Mouse (Mus musculus) midbrain, embryonic 10.5 days (tissue): ENCODE data around the gene Mcfd2. TPM values are rescaled to one million over a fixed set of nuclear protein-coding genes. Genes with fewer than 3 reads are reported as not detected.

ENCODE experiments used
- DNase-seq: peaks from one replicate; pipeline ENCODE4 v3.0.0-alpha.2; 2017; ENCODE audit warnings: low spot score
- H3K27ac ChIP-seq: fragments of 300-500 bp; sonication (generic); replicated peaks from 2 replicates; pipeline ENCODE4 v1.5.1; 2016; ENCODE audit warnings: mild to moderate bottlenecking
- H3K27me3 ChIP-seq: fragments of 300-500 bp; sonication (generic); 2 replicates; pipeline ENCODE4 v1.6.1; 2016; ENCODE audit warnings: low read depth, mild to moderate bottlenecking; ENCODE audit not compliant: poor library complexity, severe bottlenecking
- H3K36me3 ChIP-seq: fragments of 300-500 bp; sonication (generic); 2 replicates; pipeline ENCODE4 v1.6.1; 2016; ENCODE audit warnings: mild to moderate bottlenecking, moderate library complexity
- H3K4me1 ChIP-seq: fragments of 300-500 bp; sonication (generic); 2 replicates; pipeline ENCODE4 v1.6.1; 2016
- H3K4me3 ChIP-seq: fragments of 300-500 bp; sonication (generic); 2 replicates; pipeline ENCODE4 v1.5.1; 2016; ENCODE audit warnings: mild to moderate bottlenecking, moderate library complexity
- H3K9me3 ChIP-seq: fragments of 300-500 bp; sonication (generic); replicated peaks from 2 replicates; pipeline ENCODE4 v1.6.1; 2016; ENCODE audit warnings: mild to moderate bottlenecking
- WGBS: fragments of 180-500 bp; shearing (Covaris S2); methylation state at CpG from one replicate; pipeline ENCODE4 v1.1.7; 2016; 5-methylcytosine and 5-hydroxymethylcytosine counted together
- polyA plus RNA-seq: library from polyadenylated mRNA; unstranded; fragments of >200 nt; fragmentation: Nextera tagmentation; extraction: Ambion mirVana; gene quantifications from 2 replicates; pipeline ENCODE4 v1.2.1, GENCODE M21; 2016

Gene Mcfd2
- polyA plus RNA-seq, 1 experiment from 2014 or later: 86.6 TPM

- Histone ChIP-seq H3K36me3 (peaks cover 58% of the 10 kb centered on the region), H3K9me3 (peaks cover 4% of the 10 kb centered on the region; the same call in 1 of the 2 replicates), H3K27me3 (no peaks in the 10 kb centered on the region), H3K27ac (no peak overlapping the region), H3K4me3 (no peak overlapping the region), H3K4me1 (peaks cover 28% of the 10 kb centered on the region)
- WGBS: 95% methylated on average over 6 of the region's 6 CpGs
- DNase-seq: no peak
These were observed 2.3 kb downstream of the Mcfd2 start for GRCm38 (mm10) chr17:87263401-87263800.

- WGBS: 92% methylated on average over 16 of the region's 16 CpGs
- no peaks in the 10 kb centered on the region for H3K27me3 ChIP-seq
- DNase-seq: no peak
- no peak overlapping the region for H3K4me3 ChIP-seq
- no peaks in the 10 kb centered on the region for H3K4me1 ChIP-seq
- no peaks in the 10 kb centered on the region; the same call in 1 of the 2 replicates for H3K9me3 ChIP-seq
- H3K36me3 ChIP-seq: peaks cover 74% of the 10 kb centered on the region
- H3K27ac ChIP-seq: no peak overlapping the region
These were observed 10.1 kb downstream of the Mcfd2 start for GRCm38 (mm10) chr17:87255672-87256071.

GRCm38 (mm10) chr17:87254384-87254783, 11.4 kb downstream of the Mcfd2 start:
- no peaks in the 10 kb centered on the region for H3K9me3 ChIP-seq
- peaks cover 61% of the 10 kb centered on the region for H3K36me3 ChIP-seq
- no peak overlapping the region for H3K27ac ChIP-seq
- no peaks in the 10 kb centered on the region for H3K27me3 ChIP-seq
- no peaks in the 10 kb centered on the region for H3K4me1 ChIP-seq
- H3K4me3 ChIP-seq: no peak overlapping the region
- DNase-seq: no peak
- 91% methylated on average over 8 of the region's 8 CpGs for WGBS

- Histone ChIP-seq H3K27me3 (no peaks in the 10 kb centered on the region), H3K36me3 (no peaks in the 10 kb centered on the region), H3K27ac (no peak overlapping the region), H3K9me3 (no peaks in the 10 kb centered on the region), H3K4me3 (no peak overlapping the region), H3K4me1 (no peaks in the 10 kb centered on the region)
- 78% methylated on average over 9 of the region's 9 CpGs for whole genome bisulfite sequencing
- DNase-seq: no peak
These were observed 19.6 kb downstream of the Mcfd2 start for GRCm38 (mm10) chr17:87246103-87246502.

GRCm38 (mm10) chr17:87237826-87238225, 27.9 kb downstream of the Mcfd2 start:
- H3K4me1 ChIP-seq: peaks cover 19% of the 10 kb centered on the region
- no peaks in the 10 kb centered on the region for H3K36me3 ChIP-seq
- H3K27me3 ChIP-seq: no peaks in the 10 kb centered on the region
- no peak for DNase-seq
- no peak overlapping the region for H3K27ac ChIP-seq
- no peaks in the 10 kb centered on the region for H3K9me3 ChIP-seq
- H3K4me3 ChIP-seq: no peak overlapping the region
- WGBS: 80% methylated on average over 11 of the region's 11 CpGs

- H3K27ac ChIP-seq: peak overlapping the region; percentile 57
- no peaks in the 10 kb centered on the region for H3K27me3 ChIP-seq
- 64% methylated on average over 18 of the region's 18 CpGs for WGBS
- no peak overlapping the region for H3K4me3 ChIP-seq
- H3K9me3 ChIP-seq: no peaks in the 10 kb centered on the region
- no peaks in the 10 kb centered on the region for H3K36me3 ChIP-seq
- peak; percentile 23 for DNase-seq
- peaks cover 19% of the 10 kb centered on the region for H3K4me1 ChIP-seq
These were observed 28.7 kb downstream of the Mcfd2 start for GRCm38 (mm10) chr17:87236725-87237650.

GRCm38 (mm10) chr17:87235019-87235418, 30.7 kb downstream of the Mcfd2 start:
- H3K27me3 ChIP-seq: no peaks in the 10 kb centered on the region
- H3K27ac ChIP-seq: no peak overlapping the region
- 91% methylated on average over 6 of the region's 6 CpGs for WGBS
- no peaks in the 10 kb centered on the region for H3K9me3 ChIP-seq
- no peak for DNase-seq
- peaks cover 19% of the 10 kb centered on the region for H3K4me1 ChIP-seq
- no peak overlapping the region for H3K4me3 ChIP-seq
- H3K36me3 ChIP-seq: no peaks in the 10 kb centered on the region

GRCm38 (mm10) chr17:87227878-87228277, 37.9 kb downstream of the Mcfd2 start:
- Histone ChIP-seq H3K4me3 (no peak overlapping the region), H3K4me1 (no peaks in the 10 kb centered on the region), H3K27ac (no peak overlapping the region), H3K9me3 (no peaks in the 10 kb centered on the region), H3K36me3 (no peaks in the 10 kb centered on the region), H3K27me3 (no peaks in the 10 kb centered on the region)
- DNase-seq: no peak
- WGBS: 81% methylated on average over 4 of the region's 4 CpGs

GRCm38 (mm10) chr17:87226079-87226640, 39.6 kb downstream of the Mcfd2 start:
- Histone ChIP-seq H3K4me1 (no peaks in the 10 kb centered on the region), H3K27me3 (no peaks in the 10 kb centered on the region), H3K4me3 (no peak overlapping the region), H3K27ac (0 out of 2 replicates have a peak overlapping the region, but pooled peaks have one; percentile 23), H3K9me3 (no peaks in the 10 kb centered on the region), H3K36me3 (no peaks in the 10 kb centered on the region)
- DNase-seq: no peak
- WGBS: 74% methylated on average over 10 of the region's 10 CpGs

GRCm38 (mm10) chr17:87225384-87225783, 40.4 kb downstream of the Mcfd2 start:
- 92% methylated on average over 9 of the region's 9 CpGs for WGBS
- Histone ChIP-seq H3K4me1 (no peaks in the 10 kb centered on the region), H3K27me3 (no peaks in the 10 kb centered on the region), H3K36me3 (no peaks in the 10 kb centered on the region), H3K4me3 (no peak overlapping the region), H3K9me3 (no peaks in the 10 kb centered on the region), H3K27ac (no peak overlapping the region)
- no peak for DNase-seq

GRCm38 (mm10) chr17:87224461-87224860, 41.3 kb downstream of the Mcfd2 start:
- 70% methylated on average over 2 of the region's 2 CpGs for WGBS
- no peak overlapping the region for H3K4me3 ChIP-seq
- H3K9me3 ChIP-seq: no peaks in the 10 kb centered on the region
- no peak for DNase-seq
- no peak overlapping the region for H3K27ac ChIP-seq
- H3K4me1 ChIP-seq: no peaks in the 10 kb centered on the region
- no peaks in the 10 kb centered on the region for H3K27me3 ChIP-seq
- no peaks in the 10 kb centered on the region for H3K36me3 ChIP-seq

- no peak overlapping the region for H3K4me3 ChIP-seq
- no peaks in the 10 kb centered on the region for H3K9me3 ChIP-seq
- H3K27ac ChIP-seq: no peak overlapping the region
- H3K36me3 ChIP-seq: no peaks in the 10 kb centered on the region
- DNase-seq: no peak
- WGBS: 84% methylated on average over 9 of the region's 9 CpGs
- no peaks in the 10 kb centered on the region for H3K27me3 ChIP-seq
- H3K4me1 ChIP-seq: no peaks in the 10 kb centered on the region
These were observed 46.3 kb downstream of the Mcfd2 start for GRCm38 (mm10) chr17:87219456-87219855.

- no peaks in the 10 kb centered on the region for H3K27me3 ChIP-seq
- 95% methylated on average over 7 of the region's 7 CpGs for WGBS
- H3K4me3 ChIP-seq: no peak overlapping the region
- H3K36me3 ChIP-seq: no peaks in the 10 kb centered on the region
- H3K9me3 ChIP-seq: no peaks in the 10 kb centered on the region
- H3K27ac ChIP-seq: no peak overlapping the region
- 0 out of 2 replicates have a peak, but pooled peaks cover 2% of the 10 kb centered on the region for H3K4me1 ChIP-seq
- DNase-seq: no peak
These were observed 51.2 kb downstream of the Mcfd2 start for GRCm38 (mm10) chr17:87214523-87214922.
